In the genomic region with DNA sequence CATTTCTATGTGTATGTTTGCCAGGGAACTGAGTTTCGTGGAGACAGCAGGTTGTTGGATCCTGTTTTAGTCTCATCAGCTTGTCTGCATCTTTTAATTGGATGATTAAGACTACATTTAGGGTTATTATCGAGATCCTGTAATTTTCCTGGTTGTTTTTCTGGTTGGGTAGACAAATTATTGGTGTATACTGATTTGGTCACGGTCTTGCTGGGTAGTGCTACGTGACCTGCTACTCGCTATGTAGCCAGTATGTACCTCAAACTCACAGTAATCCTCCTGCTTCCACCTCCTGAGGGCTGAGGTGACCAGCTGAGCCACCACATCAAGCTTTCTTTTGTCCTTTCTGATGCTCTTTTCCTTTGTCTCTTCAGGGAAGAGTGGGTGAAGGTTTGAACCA, we compare ENCODE assay signal across 22 mouse cellular contexts. TPM values are rescaled to one million over a fixed set of nuclear protein-coding genes. Genes with fewer than 3 reads are reported as not detected.
DNase-seq lines count a peak whose midpoint lies in the region.
"Had no signal": no experiment of that assay in that cellular context is flagged by ENCODE, and none has a peak within 500 bp of the region (broad histone marks: within the 10 kb centered on the region; RNA-seq: fewer than 3 reads in every experiment).

No protein-coding gene starts in this region.

- H3K36me3 ChIP-seq in heart, embryonic 10.5 days, result no peaks in the 10 kb centered on the region
- H3K36me3 ChIP-seq: G1E had no signal

- intact Hi-C loops in heart, postnatal 25 days (cut with DNase I), result no loop called here

- DNase-seq in heart, adult 11 months, result peak; percentile 51
- no peak for DNase-seq in heart, postnatal 25 days (ENCODE audit: low spot score)
- peak; percentile 61 for DNase-seq in heart, embryonic 10.5 days (ENCODE audit: low spot score)
- DNase-seq in heart, adult 18-20 months, result no peak
- DNase-seq: adrenal gland, adult 2 months; adrenal gland, adult 8-10 months; adrenal gland, postnatal 10 days; adrenal gland, postnatal 14 days; adrenal gland, postnatal 25 days; adrenal gland, postnatal 36 days; B cell, adult 2 months; cerebellum, adult 11 months; cerebellum, adult 11-12 months; cerebellum, adult 18-20 months had no signal

- H3K27ac ChIP-seq in heart, embryonic 10.5 days, result no peak overlapping the region

- no peaks in the 10 kb centered on the region for H3K4me1 ChIP-seq in heart, embryonic 10.5 days

- no peaks in the 10 kb centered on the region for H3K27me3 ChIP-seq in heart, embryonic 10.5 days (ENCODE audit: insufficient read depth, poor library complexity, severe bottlenecking)
- H3K27me3 ChIP-seq: Patski had no signal

- H3K4me3 ChIP-seq in heart, embryonic 10.5 days, result no peak overlapping the region

- no peaks in the 10 kb centered on the region for H3K9me3 ChIP-seq in heart, embryonic 10.5 days
- H3K9me3 ChIP-seq: G1E had no signal

- 85% methylated on average over 5 of the region's 5 CpGs for WGBS in heart, embryonic 10.5 days

RNA-seq across cellular contexts. Expression of gene 4930438A08Rik, which starts 16.8 kb away (rescaled TPM):
- not detected for total RNA-seq in heart, postnatal 25 days (2021)
- not detected in 2 replicates for polyA plus RNA-seq in heart, embryonic 10.5 days (2016; fragmentation: Nextera tagmentation; extraction: Ambion mirVana)
- not detected for total RNA-seq in heart, adult 18-20 months (2021)
- total RNA-seq: adrenal gland, adult 18-20 months; adrenal gland, adult 2 months; adrenal gland, adult 8-10 months; adrenal gland, postnatal 14 days; adrenal gland, postnatal 25 days; adrenal gland, postnatal 36 days; CH12.LX; MEL had no signal
- polyA plus RNA-seq: activated CD4-positive, CD25-positive, alpha-beta regulatory T cell, adult 4 months; brain, embryonic 14.5 days; CD4-positive, CD25-positive, alpha-beta regulatory T cell, adult 4 months; G1E; Patski had no signal

RNA-seq across cellular contexts. Expression of gene Zfp692, which starts 49.1 kb away (rescaled TPM):
- total RNA-seq in heart, postnatal 25 days (2021), result 1 to 10 TPM; 3.7 to 4.1 TPM
- 18.5 and 19.2 TPM in 2 replicates for polyA plus RNA-seq in heart, embryonic 10.5 days (2016; fragmentation: Nextera tagmentation; extraction: Ambion mirVana)
- 1 to 10 TPM; 2.5 to 4.4 TPM for total RNA-seq in heart, adult 18-20 months (2021)

RNA-seq across cellular contexts. Expression of gene Irgm2, which starts 58.4 kb away (rescaled TPM):
- total RNA-seq in heart, postnatal 25 days (2021), result 10 to 100 TPM in 1 of 2 experiments, 1 to 10 TPM in 1; 9.3 to 10.7 TPM
- polyA plus RNA-seq in heart, embryonic 10.5 days (2016; fragmentation: Nextera tagmentation; extraction: Ambion mirVana), result 0.90 and 1.1 TPM in 2 replicates
- total RNA-seq in heart, adult 18-20 months (2021), result 10 to 100 TPM; 10.0 to 30.3 TPM

RNA-seq across cellular contexts. Expression of gene Igtp, which starts 58.5 kb away (rescaled TPM):
- 1 to 10 TPM; 6.4 TPM for total RNA-seq in heart, postnatal 25 days (2021)
- polyA plus RNA-seq in heart, embryonic 10.5 days (2016; fragmentation: Nextera tagmentation; extraction: Ambion mirVana), result 3.1 and 3.4 TPM in 2 replicates
- total RNA-seq in heart, adult 18-20 months (2021), result 10 to 100 TPM in 1 of 2 experiments, 1 to 10 TPM in 1; 9.2 to 33.3 TPM

Comparison
In these comparisons a context has a peak if more than half of its experiments do, and no peak if none do; other contexts are left out.
1. DNase-seq: peak in heart, adult 11 months (single experiment) and heart, embryonic 10.5 days (single experiment); none in heart, postnatal 25 days (single experiment) and heart, adult 18-20 months (0 of 2).